9 mouse cellular contexts compared by ENCODE assay signal in genomic region chr19:8886916-8887584, GRCm38 (mm10). TPM values are rescaled to one million over a fixed set of nuclear protein-coding genes. Genes with fewer than 3 reads are reported as not detected.
DNase-seq lines count a peak whose midpoint lies in the region; ATAC-seq and TF ChIP-seq lines count a peak whose summit lies in the region.
"Had no signal": no experiment of that assay in that cellular context is flagged by ENCODE, and none has a peak within 500 bp of the region (broad histone marks: within the 10 kb centered on the region; RNA-seq: fewer than 3 reads in every experiment).

No protein-coding gene starts in this region.

- no peak for TF ChIP-seq EP300 in liver, postnatal 0 days (IDR thresholded peaks at IDR 0.05; ENCODE audit: low read depth)

- no peaks in the 10 kb centered on the region for H3K9me3 ChIP-seq in lung, embryonic 14.5 days (ENCODE audit: low read depth, low read length)
- H3K9me3 ChIP-seq in forebrain, embryonic 15.5 days, result no peaks in the 10 kb centered on the region
- H3K9me3 ChIP-seq in liver, postnatal 0 days (ENCODE audit: low read length), result no peaks in the 10 kb centered on the region

- H3K9ac ChIP-seq in lung, embryonic 14.5 days, result peak overlapping the region; percentile 89
- H3K9ac ChIP-seq in forebrain, embryonic 15.5 days (replicated peaks), result no peak overlapping the region
- H3K9ac ChIP-seq in liver, postnatal 0 days (replicated peaks), result no peak overlapping the region

- H3K36me3 ChIP-seq in lung, embryonic 14.5 days (ENCODE audit: insufficient read depth), result peaks cover 21% of the 10 kb centered on the region
- peaks cover 11% of the 10 kb centered on the region; the same call in 1 of the 2 replicates for H3K36me3 ChIP-seq in forebrain, embryonic 15.5 days
- peaks cover 10% of the 10 kb centered on the region; the same call in 1 of the 2 replicates for H3K36me3 ChIP-seq in liver, postnatal 0 days (replicated peaks; ENCODE audit: insufficient read depth, low read length)

- WGBS in lung, embryonic 14.5 days, result 59% methylated on average over 1 of the region's 1 CpGs
- WGBS in forebrain, embryonic 15.5 days, result 56% methylated on average over 1 of the region's 1 CpGs
- 56% methylated on average over 1 of the region's 1 CpGs for WGBS in liver, postnatal 0 days (ENCODE audit: insufficient replicate concordance)

- no peak for DNase-seq in lung, embryonic 14.5 days
- DNase-seq in lung, postnatal 25 days (ENCODE audit: low spot score), result no peak
- peak; percentile 33 for DNase-seq in NIH3T3 (ENCODE audit: low read depth)
- no peak for DNase-seq in liver, postnatal 0 days
- DNase-seq in right cerebral cortex, postnatal 4 days, result no peak
- DNase-seq: heart, postnatal 4 days had no signal

- H3K4me1 ChIP-seq in lung, embryonic 14.5 days (ENCODE audit: insufficient read depth), result no peaks in the 10 kb centered on the region
- H3K4me1 ChIP-seq in forebrain, embryonic 15.5 days, result peaks cover 21% of the 10 kb centered on the region
- peaks cover 15% of the 10 kb centered on the region for H3K4me1 ChIP-seq in liver, postnatal 0 days (ENCODE audit: insufficient read depth)

- H3K4me2 ChIP-seq in lung, embryonic 14.5 days, result peak overlapping the region; percentile 92
- H3K4me2 ChIP-seq in forebrain, embryonic 15.5 days (replicated peaks), result peak overlapping the region; percentile 85; the same call in 1 of the 2 replicates
- H3K4me2 ChIP-seq in liver, postnatal 0 days (ENCODE audit: low read depth, low read length), result peak overlapping the region; percentile 70

- no peaks in the 10 kb centered on the region for H3K27me3 ChIP-seq in lung, embryonic 14.5 days (ENCODE audit: insufficient read depth, low read length)
- H3K27me3 ChIP-seq in forebrain, embryonic 15.5 days, result no peaks in the 10 kb centered on the region
- no peaks in the 10 kb centered on the region for H3K27me3 ChIP-seq in liver, postnatal 0 days (ENCODE audit: insufficient read depth, low read length)

- ATAC-seq in lung, embryonic 14.5 days (ENCODE audit: insufficient read depth), result no peak
- no peak for ATAC-seq in forebrain, embryonic 15.5 days (replicated peaks)
- no peak for ATAC-seq in liver, postnatal 0 days
- ATAC-seq in megakaryocyte progenitor cell, adult 5-6 weeks (replicated peaks; ENCODE audit: poor library complexity), result no peak

- peak overlapping the region; percentile 92 for H3K27ac ChIP-seq in lung, embryonic 14.5 days (ENCODE audit: low read depth)
- no peak overlapping the region for H3K27ac ChIP-seq in forebrain, embryonic 15.5 days (replicated peaks)
- peak overlapping the region; percentile 79; the same call in 1 of the 2 replicates for H3K27ac ChIP-seq in liver, postnatal 0 days (ENCODE audit: low read depth)

- peak overlapping the region; percentile 71 for H3K4me3 ChIP-seq in lung, embryonic 14.5 days (ENCODE audit: low read depth, low read length)
- no peak overlapping the region for H3K4me3 ChIP-seq in forebrain, embryonic 15.5 days
- H3K4me3 ChIP-seq in liver, postnatal 0 days (ENCODE audit: low read depth, low read length), result no peak overlapping the region

- no peak for TF ChIP-seq CTCF in lung, embryonic 14.5 days (IDR thresholded peaks at IDR 0.05; ENCODE audit: low read depth)
- TF ChIP-seq CTCF in liver, postnatal 0 days (IDR thresholded peaks at IDR 0.05; ENCODE audit: low read depth), result no peak

RNA-seq across cellular contexts. Expression of gene 1810009A15Rik, which starts 1.6 kb away (rescaled TPM):
- polyA plus RNA-seq in lung, embryonic 14.5 days (2014; fragmentation: Nextera tagmentation; extraction: Ambion mirVana), result 92.0 and 93.3 TPM in 2 replicates
- 53.9 and 55.0 TPM in 2 replicates for polyA plus RNA-seq in forebrain, embryonic 15.5 days (2015; fragmentation: Nextera tagmentation; extraction: Ambion mirVana)
- polyA plus RNA-seq in liver, postnatal 0 days (2015; fragmentation: Nextera tagmentation; extraction: Ambion mirVana), result 30.5 and 32.5 TPM in 2 replicates
- 51.4 and 70.0 TPM in 2 replicates for total RNA-seq in megakaryocyte progenitor cell, adult 5-6 weeks (2015)
- total RNA-seq in megakaryocyte progenitor cell, adult 5-6 weeks (2017), result 74.3 and 91.0 TPM in 2 replicates

RNA-seq across cellular contexts. Expression of gene Gm49416, which starts 1.7 kb away (rescaled TPM):
- polyA plus RNA-seq in lung, embryonic 14.5 days (2014; fragmentation: Nextera tagmentation; extraction: Ambion mirVana), result 0.37 TPM in 1 of 2 replicates, not detected in the other
- polyA plus RNA-seq in forebrain, embryonic 15.5 days (2015; fragmentation: Nextera tagmentation; extraction: Ambion mirVana), result 0.25 TPM in 1 of 2 replicates, not detected in the other
- polyA plus RNA-seq in liver, postnatal 0 days (2015; fragmentation: Nextera tagmentation; extraction: Ambion mirVana), result not detected in 2 replicates
- total RNA-seq in megakaryocyte progenitor cell, adult 5-6 weeks (2015), result 1.5 and 2.5 TPM in 2 replicates
- not detected in 2 replicates for total RNA-seq in megakaryocyte progenitor cell, adult 5-6 weeks (2017)

RNA-seq across cellular contexts. Expression of gene Gm49403, which starts 3.3 kb away (rescaled TPM):
- not detected in 2 replicates for polyA plus RNA-seq in lung, embryonic 14.5 days (2014; fragmentation: Nextera tagmentation; extraction: Ambion mirVana)
- not detected in 2 replicates for polyA plus RNA-seq in forebrain, embryonic 15.5 days (2015; fragmentation: Nextera tagmentation; extraction: Ambion mirVana)
- not detected in 2 replicates for polyA plus RNA-seq in liver, postnatal 0 days (2015; fragmentation: Nextera tagmentation; extraction: Ambion mirVana)
- not detected in 2 replicates for total RNA-seq in megakaryocyte progenitor cell, adult 5-6 weeks (2015)
- not detected in 2 replicates for total RNA-seq in megakaryocyte progenitor cell, adult 5-6 weeks (2017)
- total RNA-seq: adrenal gland, postnatal 4 days; heart, postnatal 4 days had no signal

RNA-seq across cellular contexts. Expression of gene Lbhd1, which starts 3.5 kb away (rescaled TPM):
- 72.1 and 78.8 TPM in 2 replicates for polyA plus RNA-seq in lung, embryonic 14.5 days (2014; fragmentation: Nextera tagmentation; extraction: Ambion mirVana)
- polyA plus RNA-seq in forebrain, embryonic 15.5 days (2015; fragmentation: Nextera tagmentation; extraction: Ambion mirVana), result 59.1 and 74.7 TPM in 2 replicates
- polyA plus RNA-seq in liver, postnatal 0 days (2015; fragmentation: Nextera tagmentation; extraction: Ambion mirVana), result 27.5 and 31.3 TPM in 2 replicates
- 53.0 and 75.7 TPM in 2 replicates for total RNA-seq in megakaryocyte progenitor cell, adult 5-6 weeks (2015)
- 7.5 and 14.3 TPM in 2 replicates for total RNA-seq in megakaryocyte progenitor cell, adult 5-6 weeks (2017)

RNA-seq across cellular contexts. Expression of gene Ints5, which starts 5.8 kb away (rescaled TPM):
- polyA plus RNA-seq in lung, embryonic 14.5 days (2014; fragmentation: Nextera tagmentation; extraction: Ambion mirVana), result 43.1 and 46.5 TPM in 2 replicates
- 42.0 and 43.7 TPM in 2 replicates for polyA plus RNA-seq in forebrain, embryonic 15.5 days (2015; fragmentation: Nextera tagmentation; extraction: Ambion mirVana)
- 11.4 and 12.1 TPM in 2 replicates for polyA plus RNA-seq in liver, postnatal 0 days (2015; fragmentation: Nextera tagmentation; extraction: Ambion mirVana)
- 12.9 and 16.8 TPM in 2 replicates for total RNA-seq in megakaryocyte progenitor cell, adult 5-6 weeks (2015)
- total RNA-seq in megakaryocyte progenitor cell, adult 5-6 weeks (2017), result 14.1 and 17.7 TPM in 2 replicates
